Mouse (Mus musculus) heart, embryonic 13.5 days (tissue): Measurements from ENCODE around the gene Dnaja2. TPM values are rescaled to one million over a fixed set of nuclear protein-coding genes. Genes with fewer than 3 reads are reported as not detected.

Source experiments
- ATAC-seq: fragments of 200-750 bp; cut with Nextera tagmentation; 2 replicates; pipeline ENCODE4 v1.8.0; 2017; ENCODE audit warnings: moderate TSS enrichment; ENCODE audit not compliant: insufficient number of reproducible peaks, low FRiP score, low TSS enrichment; ENCODE audit errors: extremely low read depth
- H3K27ac ChIP-seq: fragments of 300-500 bp; sonication (generic); replicated peaks from 2 replicates; pipeline ENCODE4 v1.5.1; 2015; ENCODE audit warnings: moderate library complexity, mild to moderate bottlenecking, inconsistent platforms
- H3K27me3 ChIP-seq: fragments of 300-500 bp; sonication (generic); replicated peaks from 2 replicates; pipeline ENCODE4 v1.6.1; 2015; ENCODE audit warnings: mild to moderate bottlenecking, inconsistent platforms
- H3K36me3 ChIP-seq: fragments of 300-500 bp; sonication (generic); 2 replicates; pipeline ENCODE4 v1.6.1; 2015; ENCODE audit warnings: mild to moderate bottlenecking, inconsistent platforms
- H3K4me1 ChIP-seq: fragments of 300-500 bp; sonication (generic); 2 replicates; pipeline ENCODE4 v1.6.1; 2015; ENCODE audit warnings: inconsistent platforms
- H3K4me2 ChIP-seq: fragments of 300-500 bp; sonication (generic); 2 replicates; pipeline ENCODE4 v1.6.1; 2015; ENCODE audit warnings: inconsistent platforms, mild to moderate bottlenecking, moderate library complexity
- H3K4me3 ChIP-seq: fragments of 300-500 bp; sonication (generic); 2 replicates; pipeline ENCODE4 v1.5.1; 2015; ENCODE audit warnings: moderate library complexity, mild to moderate bottlenecking, inconsistent platforms
- H3K9ac ChIP-seq: fragments of 300-500 bp; sonication (generic); 2 replicates; pipeline ENCODE4 v1.6.1; 2015; ENCODE audit warnings: inconsistent platforms, mild to moderate bottlenecking, moderate library complexity
- H3K9me3 ChIP-seq: fragments of 300-500 bp; sonication (generic); 2 replicates; pipeline ENCODE4 v1.6.1; 2016; ENCODE audit warnings: inconsistent platforms
- WGBS: fragments of 180-500 bp; shearing (Covaris S2); methylation state at CpG from one replicate; pipeline ENCODE4 v1.1.7; 2015; ENCODE audit warnings: mixed read lengths; 5-methylcytosine and 5-hydroxymethylcytosine counted together
- polyA plus RNA-seq: library from polyadenylated mRNA; unstranded; fragments of >200 nt; fragmentation: Nextera tagmentation; extraction: Ambion mirVana; gene quantifications from 2 replicates; pipeline ENCODE4 v1.2.1, GENCODE M21; 2015

Dnaja2 gene
- polyA plus RNA-seq, 1 experiment from 2014 or later = 126 TPM

DNA sequence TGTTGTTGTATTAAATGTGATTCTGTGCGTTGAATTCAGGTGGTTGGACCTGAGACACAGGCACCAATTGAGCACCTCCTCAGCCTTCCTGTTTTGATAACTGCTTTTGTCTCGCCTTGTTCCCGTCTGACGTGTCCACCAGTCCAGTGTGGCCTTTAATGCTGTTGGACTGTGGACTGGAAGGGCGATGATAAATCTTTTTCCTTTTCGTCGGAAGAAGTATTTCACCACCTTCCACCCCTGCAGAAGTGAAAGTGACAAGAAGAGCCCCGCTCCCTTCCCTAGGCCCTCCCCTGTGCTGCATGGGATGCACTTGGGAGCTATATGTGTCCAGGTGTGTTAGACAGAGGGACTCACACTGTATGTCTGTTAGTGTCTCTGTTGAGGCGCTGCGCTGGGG, 54.7 kb downstream of the Dnaja2 start:
- Histone ChIP-seq H3K4me2 (no peak overlapping the region), H3K9ac (no peak overlapping the region), H3K27me3 (no peaks in the 10 kb centered on the region), H3K4me3 (no peak overlapping the region), H3K27ac (no peak overlapping the region), H3K9me3 (no peaks in the 10 kb centered on the region), H3K4me1 (peaks cover 23% of the 10 kb centered on the region), H3K36me3 (no peaks in the 10 kb centered on the region)
- no peak for ATAC-seq
- WGBS = 67% methylated on average over 10 of the region's 10 CpGs

DNA sequence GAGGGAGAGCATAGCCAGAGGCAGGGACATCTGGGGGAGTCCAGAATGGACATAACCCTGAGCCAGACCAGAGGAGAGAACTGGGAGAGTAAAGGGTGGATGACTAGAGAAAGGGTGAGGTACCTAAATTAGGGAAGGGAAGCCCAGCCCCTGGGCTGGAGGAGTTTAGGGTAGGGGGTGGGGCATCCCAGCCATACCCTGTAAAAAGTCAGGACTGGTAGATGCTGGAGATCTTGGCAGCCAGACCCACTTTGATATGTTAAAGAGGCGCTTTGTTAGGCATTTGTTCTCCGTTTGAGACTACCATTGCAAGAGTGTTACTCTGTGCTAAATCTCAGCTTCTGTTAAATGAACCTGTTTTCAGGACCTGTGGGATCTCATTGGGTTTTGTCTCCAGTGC, 56.6 kb downstream of the Dnaja2 start:
- no peaks in the 10 kb centered on the region for H3K9me3 ChIP-seq
- H3K9ac ChIP-seq = no peak overlapping the region
- H3K4me2 ChIP-seq = no peak overlapping the region
- 49% methylated on average over 2 of the region's 2 CpGs for WGBS
- no peaks in the 10 kb centered on the region for H3K36me3 ChIP-seq
- peaks cover 4% of the 10 kb centered on the region; the same call in 1 of the 2 replicates for H3K27me3 ChIP-seq
- no peak overlapping the region for H3K27ac ChIP-seq
- H3K4me1 ChIP-seq = peaks cover 28% of the 10 kb centered on the region
- H3K4me3 ChIP-seq = no peak overlapping the region
- no peak for ATAC-seq

GRCm38 (mm10) chr8:85496778-85497177, 58.4 kb downstream of the Dnaja2 start:
- no peak overlapping the region for H3K27ac ChIP-seq
- no peak overlapping the region for H3K4me3 ChIP-seq
- H3K9ac ChIP-seq = no peak overlapping the region
- H3K36me3 ChIP-seq = no peaks in the 10 kb centered on the region
- peaks cover 34% of the 10 kb centered on the region for H3K4me1 ChIP-seq
- ATAC-seq = no peak
- WGBS = 88% methylated on average over 4 of the region's 4 CpGs
- peaks cover 8% of the 10 kb centered on the region; the same call in 1 of the 2 replicates for H3K27me3 ChIP-seq
- H3K9me3 ChIP-seq = no peaks in the 10 kb centered on the region
- H3K4me2 ChIP-seq = no peak overlapping the region

DNA sequence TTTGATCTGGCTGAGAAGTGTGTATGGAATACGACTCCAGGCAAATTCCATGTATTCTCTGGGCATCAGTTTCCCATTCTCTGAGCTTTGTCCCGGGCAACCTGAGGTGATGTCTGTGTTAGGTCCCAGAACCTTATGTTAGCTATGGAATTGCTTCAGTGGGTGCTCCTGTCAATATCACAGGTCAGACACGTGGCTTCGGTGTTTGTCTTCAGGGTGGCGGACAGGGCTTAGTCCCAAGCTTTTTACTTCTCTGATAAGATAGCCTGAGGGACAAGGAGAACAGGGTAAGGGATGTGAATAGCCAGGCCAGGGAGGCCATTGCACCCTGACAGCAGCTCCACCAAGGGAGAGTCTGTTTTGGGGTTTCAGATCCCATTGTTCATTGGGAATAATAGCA, 59.0 kb downstream of the Dnaja2 start:
- Histone ChIP-seq H3K27me3 (peaks cover 8% of the 10 kb centered on the region; the same call in 1 of the 2 replicates), H3K4me1 (peaks cover 29% of the 10 kb centered on the region), H3K36me3 (no peaks in the 10 kb centered on the region), H3K9me3 (no peaks in the 10 kb centered on the region), H3K27ac (no peak overlapping the region), H3K4me2 (no peak overlapping the region), H3K4me3 (no peak overlapping the region), H3K9ac (no peak overlapping the region)
- WGBS = 57% methylated on average over 5 of the region's 5 CpGs
- ATAC-seq = no peak

- H3K9me3 ChIP-seq = no peaks in the 10 kb centered on the region
- H3K4me1 ChIP-seq = peaks cover 13% of the 10 kb centered on the region
- H3K36me3 ChIP-seq = no peaks in the 10 kb centered on the region
- H3K9ac ChIP-seq = peak overlapping the region; percentile 83
- 9% methylated on average over 49 of the region's 49 CpGs for WGBS
- H3K4me2 ChIP-seq = peak overlapping the region; percentile 99
- no peak overlapping the region for H3K27ac ChIP-seq
- peak overlapping the region; percentile 80 for H3K4me3 ChIP-seq
- H3K27me3 ChIP-seq = peaks cover 8% of the 10 kb centered on the region; the same call in 1 of the 2 replicates
- no peak for ATAC-seq
These were observed 61.9 kb downstream of the Dnaja2 start for GRCm38 (mm10) chr8:85492940-85493931.

GRCm38 (mm10) chr8:85492125-85492875, 62.8 kb downstream of the Dnaja2 start, which contains the start of gene Gpt2:
Gene Gpt2, plus strand, starts transcription at chr8:85492576.
- peak within 1 kb of the TSS; percentile 83 for H3K9ac ChIP-seq
- WGBS = under 1% methylated on average over 41 of the region's 41 CpGs
- no peaks in the 10 kb centered on the region for H3K9me3 ChIP-seq
- H3K36me3 ChIP-seq = no peaks in the 10 kb centered on the region
- peak; percentile 82 for ATAC-seq
- no peak within 1 kb of the TSS for H3K27ac ChIP-seq
- peak within 1 kb of the TSS; percentile 99 for H3K4me2 ChIP-seq
- H3K27me3 ChIP-seq = peaks cover 8% of the 10 kb centered on the region; the same call in 1 of the 2 replicates
- H3K4me1 ChIP-seq = peaks cover 13% of the 10 kb centered on the region
- peak within 1 kb of the TSS; percentile 80 for H3K4me3 ChIP-seq

GRCm38 (mm10) chr8:85489546-85489945, 65.6 kb downstream of the Dnaja2 start:
- Histone ChIP-seq H3K4me3 (no peak overlapping the region), H3K9ac (no peak overlapping the region), H3K4me2 (no peak overlapping the region), H3K36me3 (no peaks in the 10 kb centered on the region), H3K27me3 (peaks cover 8% of the 10 kb centered on the region; the same call in 1 of the 2 replicates), H3K4me1 (peaks cover 7% of the 10 kb centered on the region), H3K9me3 (no peaks in the 10 kb centered on the region), H3K27ac (no peak overlapping the region)
- no peak for ATAC-seq
- 91% methylated on average over 8 of the region's 8 CpGs for WGBS

- no peak overlapping the region for H3K4me2 ChIP-seq
- no peak overlapping the region for H3K27ac ChIP-seq
- no peaks in the 10 kb centered on the region for H3K9me3 ChIP-seq
- H3K4me3 ChIP-seq = no peak overlapping the region
- 0 out of 2 replicates have a peak, but pooled peaks cover 5% of the 10 kb centered on the region for H3K27me3 ChIP-seq
- peaks cover 7% of the 10 kb centered on the region for H3K4me1 ChIP-seq
- no peaks in the 10 kb centered on the region for H3K36me3 ChIP-seq
- no peak overlapping the region for H3K9ac ChIP-seq
- no peak for ATAC-seq
These were observed 66.5 kb downstream of the Dnaja2 start for GRCm38 (mm10) chr8:85488631-85489030.

- no peak overlapping the region for H3K27ac ChIP-seq
- H3K4me3 ChIP-seq = no peak overlapping the region
- ATAC-seq = no peak
- H3K27me3 ChIP-seq = no peaks in the 10 kb centered on the region
- no peak overlapping the region for H3K4me2 ChIP-seq
- WGBS = 78% methylated on average over 20 of the region's 20 CpGs
- H3K36me3 ChIP-seq = no peaks in the 10 kb centered on the region
- H3K9me3 ChIP-seq = no peaks in the 10 kb centered on the region
- peaks cover 5% of the 10 kb centered on the region for H3K4me1 ChIP-seq
- no peak overlapping the region for H3K9ac ChIP-seq
These were observed 67.1 kb downstream of the Dnaja2 start for GRCm38 (mm10) chr8:85487906-85488620.
